Mouse (Mus musculus) kidney, adult 2 months (tissue): ENCODE measurements at regions not wholly inside any gene's neighbourhood (a gene's known extent, or its start where the extent isn't known, plus 50 kb on each side); places are given as distances from the start of the nearest gene placed in this dataset.

ENCODE experiments used
- CTCF ChIP-seq: fragments of 200-500 bp; conservative IDR thresholded peaks from 2 replicates; pipeline ENCODE4 v1.5.1; 2011; ENCODE audit warnings: low read depth, mild to moderate bottlenecking, control low read depth, low read length, moderate library complexity, mixed read lengths; ENCODE audit not compliant: insufficient read depth, insufficient read length
- POLR2A ChIP-seq: fragments of 200-500 bp; IDR thresholded peaks from one replicate; pipeline ENCODE4 v1.6.1; 2011; ENCODE audit warnings: low read depth, low read length, control low read depth

DNA sequence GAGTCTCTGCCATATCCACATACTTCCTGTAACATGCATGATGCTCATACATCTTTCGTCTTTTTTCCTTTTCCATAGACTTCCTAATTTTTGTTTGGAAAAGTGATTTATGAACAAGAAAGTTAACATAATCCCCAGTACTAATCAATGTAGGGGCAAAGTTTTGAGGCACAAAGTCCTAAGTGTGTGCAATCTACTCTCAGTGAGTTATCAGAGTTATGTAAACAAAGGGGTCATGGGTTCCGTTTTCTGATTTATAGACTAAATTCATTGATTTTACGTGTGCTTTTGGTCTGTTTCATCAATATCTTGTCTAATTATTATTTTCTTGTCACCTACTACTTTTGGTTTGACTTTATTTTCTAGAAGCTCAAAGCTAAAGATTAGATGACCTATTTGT lies 1071.9 kb upstream of the Adgrl4 start:
- TF ChIP-seq CTCF, result no peak
- no peak for TF ChIP-seq POLR2A
